Comparison of ENCODE assay signal across 18 mouse cellular contexts in genomic region chr7:132891561-132892310, GRCm38 (mm10). TPM values are rescaled to one million over a fixed set of nuclear protein-coding genes. Genes with fewer than 3 reads are reported as not detected.
DNase-seq lines count a peak whose midpoint lies in the region; ATAC-seq and TF ChIP-seq lines count a peak whose summit lies in the region.
"Had no signal": no experiment of that assay in that cellular context is flagged by ENCODE, and none has a peak within 500 bp of the region (broad histone marks: within the 10 kb centered on the region; RNA-seq: fewer than 3 reads in every experiment).

No protein-coding gene starts in this region.

- no peak overlapping the region for H3K4me2 ChIP-seq in heart, postnatal 0 days (ENCODE audit: low read depth, low read length)
- H3K4me2 ChIP-seq: embryonic facial prominence, embryonic 15.5 days; intestine, embryonic 15.5 days; liver, embryonic 12.5 days; midbrain, embryonic 15.5 days; neural tube, embryonic 15.5 days had no signal

- intact Hi-C loops in gastrocnemius, adult 2 months (cut with DNase I): loop anchor here (5.0 kb wide), 2 partner anchors 36 to 74 kb away; no protein-coding TSS in a partner anchor
- intact Hi-C loops in gastrocnemius, postnatal 36 days (cut with DNase I): no loop called here

- TF ChIP-seq EP300 in heart, postnatal 0 days (IDR thresholded peaks at IDR 0.05; ENCODE audit: low read depth): no peak

- TF ChIP-seq CTCF in gastrocnemius, adult 2 months (IDR thresholded peaks at IDR 0.05): no peak
- TF ChIP-seq CTCF in heart, postnatal 0 days (IDR thresholded peaks at IDR 0.05; ENCODE audit: low read depth): no peak

- peak overlapping the region; percentile 16; the same call in 1 of the 2 replicates for H3K27ac ChIP-seq in gastrocnemius, adult 2 months
- H3K27ac ChIP-seq in heart, postnatal 0 days (ENCODE audit: low read depth): no peak overlapping the region
- H3K27ac ChIP-seq: embryonic facial prominence, embryonic 15.5 days; intestine, embryonic 15.5 days; liver, embryonic 12.5 days; midbrain, embryonic 15.5 days; neural tube, embryonic 15.5 days had no signal

- H3K4me1 ChIP-seq in heart, postnatal 0 days (ENCODE audit: control insufficient read depth, insufficient read depth): peaks cover 13% of the 10 kb centered on the region
- H3K4me1 ChIP-seq: embryonic facial prominence, embryonic 15.5 days; intestine, embryonic 15.5 days; midbrain, embryonic 15.5 days; neural tube, embryonic 15.5 days had no signal

- ATAC-seq in heart, postnatal 0 days (ENCODE audit: insufficient read depth, low read depth): 0 out of 2 replicates have a peak, but pooled peaks have one; percentile 10
- ATAC-seq: forebrain, embryonic 14.5 days; intestine, embryonic 15.5 days; liver, embryonic 12.5 days; midbrain, embryonic 15.5 days had no signal

- no peak overlapping the region for H3K4me3 ChIP-seq in gastrocnemius, adult 2 months
- H3K4me3 ChIP-seq in heart, postnatal 0 days (ENCODE audit: low read depth, low read length): no peak overlapping the region
- H3K4me3 ChIP-seq: embryonic facial prominence, embryonic 15.5 days; intestine, embryonic 15.5 days; liver, embryonic 12.5 days; midbrain, embryonic 15.5 days; neural tube, embryonic 15.5 days had no signal

- no peaks in the 10 kb centered on the region for H3K36me3 ChIP-seq in heart, postnatal 0 days (replicated peaks; ENCODE audit: control insufficient read depth, insufficient read depth, low read length)
- H3K36me3 ChIP-seq: embryonic facial prominence, embryonic 15.5 days; intestine, embryonic 15.5 days; liver, embryonic 12.5 days; midbrain, embryonic 15.5 days; neural tube, embryonic 15.5 days had no signal

- H3K9ac ChIP-seq in heart, postnatal 0 days (replicated peaks; ENCODE audit: low read depth, low read length): no peak overlapping the region
- H3K9ac ChIP-seq: embryonic facial prominence, embryonic 15.5 days; intestine, embryonic 15.5 days; liver, embryonic 12.5 days; midbrain, embryonic 15.5 days; neural tube, embryonic 15.5 days had no signal

- no peaks in the 10 kb centered on the region for H3K27me3 ChIP-seq in heart, postnatal 0 days (ENCODE audit: control insufficient read depth, insufficient read depth, low read length)
- H3K27me3 ChIP-seq: embryonic facial prominence, embryonic 15.5 days; intestine, embryonic 15.5 days; liver, embryonic 12.5 days; midbrain, embryonic 15.5 days; neural tube, embryonic 15.5 days had no signal

- H3K9me3 ChIP-seq in heart, postnatal 0 days (replicated peaks; ENCODE audit: control insufficient read depth, low read length): no peaks in the 10 kb centered on the region
- H3K9me3 ChIP-seq: embryonic facial prominence, embryonic 15.5 days; intestine, embryonic 15.5 days; liver, embryonic 12.5 days; midbrain, embryonic 15.5 days; neural tube, embryonic 15.5 days had no signal

- no peak for DNase-seq in gastrocnemius, adult 2 months
- DNase-seq in gastrocnemius, postnatal 36 days: no peak
- peak; percentile 32 for DNase-seq in layer of hippocampus, adult 11-12 months (ENCODE audit: low spot score)
- DNase-seq in layer of hippocampus, postnatal 25 days (ENCODE audit: extremely low spot score in 1 of 2, low spot score in 1 of 2): no peak
- DNase-seq in cerebellum, adult 11 months: peak; percentile 84
- no peak for DNase-seq in heart, postnatal 0 days (ENCODE audit: low spot score)
- DNase-seq in neural tube, embryonic 10.5 days (ENCODE audit: extremely low spot score, low spot score): no peak
- no peak for DNase-seq in retina, postnatal 1 day
- DNase-seq: B cell, adult 2 months; gastrocnemius, postnatal 25 days; lung, postnatal 10 days; right cerebral cortex, postnatal 25 days had no signal

- WGBS in heart, postnatal 0 days: 52% methylated on average over 5 of the region's 5 CpGs

RNA-seq across cellular contexts. Expression of gene Abraxas2, which starts 32.7 kb away (rescaled TPM):
- 10 to 100 TPM; 24.0 to 24.1 TPM for total RNA-seq in gastrocnemius, adult 2 months (2021)
- 10 to 100 TPM; 20.5 to 21.3 TPM for total RNA-seq in gastrocnemius, postnatal 36 days (2021)
- total RNA-seq in layer of hippocampus, postnatal 25 days (2021): 10 to 100 TPM; 25.5 to 27.0 TPM
- total RNA-seq in heart, postnatal 0 days (2014; rRNA removed; ENCODE audit: low replicate concordance): 25.7 and 28.9 TPM in 2 replicates
- polyA plus RNA-seq in heart, postnatal 0 days (2015; fragmentation: Nextera tagmentation; extraction: Ambion mirVana): 23.3 and 24.1 TPM in 2 replicates

RNA-seq across cellular contexts. Expression of gene Zranb1, which starts 39.2 kb away (rescaled TPM):
- total RNA-seq in gastrocnemius, adult 2 months (2021): 10 to 100 TPM; 47.0 to 54.5 TPM
- total RNA-seq in gastrocnemius, postnatal 36 days (2021): 10 to 100 TPM; 44.4 to 53.3 TPM
- 10 to 100 TPM; 38.4 to 41.6 TPM for total RNA-seq in layer of hippocampus, postnatal 25 days (2021)
- 19.9 and 49.6 TPM in 2 replicates for total RNA-seq in heart, postnatal 0 days (2014; rRNA removed; ENCODE audit: low replicate concordance)
- polyA plus RNA-seq in heart, postnatal 0 days (2015; fragmentation: Nextera tagmentation; extraction: Ambion mirVana): 8.9 and 9.9 TPM in 2 replicates

RNA-seq across cellular contexts. Expression of gene Eef1akmt2, which starts 39.3 kb away (rescaled TPM):
- total RNA-seq in gastrocnemius, adult 2 months (2021): 1 to 10 TPM; 5.9 to 6.2 TPM
- total RNA-seq in gastrocnemius, postnatal 36 days (2021): 1 to 10 TPM; 5.0 to 6.8 TPM
- total RNA-seq in layer of hippocampus, postnatal 25 days (2021): 10 to 100 TPM; 29.1 to 38.7 TPM
- 21.1 and 22.7 TPM in 2 replicates for total RNA-seq in heart, postnatal 0 days (2014; rRNA removed; ENCODE audit: low replicate concordance)
- polyA plus RNA-seq in heart, postnatal 0 days (2015; fragmentation: Nextera tagmentation; extraction: Ambion mirVana): 29.2 and 32.5 TPM in 2 replicates

Comparison
In these comparisons a context has a peak if more than half of its experiments do, and no peak if none do; other contexts are left out.
1. DNase-seq: peak in layer of hippocampus, adult 11-12 months (single experiment) and cerebellum, adult 11 months (single experiment); none in gastrocnemius, adult 2 months (single experiment), gastrocnemius, postnatal 36 days (0 of 2), layer of hippocampus, postnatal 25 days (0 of 2), heart, postnatal 0 days (single experiment), neural tube, embryonic 10.5 days (single experiment) and retina, postnatal 1 day (single experiment).